Mouse (Mus musculus): ENCODE measurements at regions not wholly inside any gene's neighbourhood (a gene's known extent, or its start where the extent isn't known, plus 50 kb on each side); places are given as distances from the start of the nearest gene placed in this dataset.

- in situ Hi-C loops (cut with MboI; ENCODE audit: unreplicated experiment in 2 of 2): no loop called here
Measured at GRCm38 (mm10) chr16:51457166-51457565, 573.9 kb upstream of the Cblb start.

GRCm38 (mm10) chr16:51475690-51476089 is 555.3 kb upstream of the Cblb start:
- in situ Hi-C loops (cut with MboI; ENCODE audit: unreplicated experiment in 2 of 2): no loop called here

- in situ Hi-C loops (cut with MboI; ENCODE audit: unreplicated experiment in 2 of 2): no loop called here
Measured at GRCm38 (mm10) chr16:51496096-51496495, 534.9 kb upstream of the Cblb start.

- in situ Hi-C loops (cut with MboI; ENCODE audit: unreplicated experiment in 2 of 2): no loop called here
Measured at GRCm38 (mm10) chr16:51497777-51498176, 533.2 kb upstream of the Cblb start.

GRCm38 (mm10) chr16:51517079-51517478 is 513.9 kb upstream of the Cblb start:
- in situ Hi-C loops (cut with MboI; ENCODE audit: unreplicated experiment in 2 of 2): loop anchor here in 1 of 2 experiments (10.0 kb wide), 1 partner anchor 162 kb away; no protein-coding TSS in a partner anchor

- in situ Hi-C loops (cut with MboI; ENCODE audit: unreplicated experiment in 2 of 2): no loop called here
Measured at GRCm38 (mm10) chr16:51520762-51521161, 510.3 kb upstream of the Cblb start.

GRCm38 (mm10) chr16:51521317-51522092 is 509.5 kb upstream of the Cblb start:
- in situ Hi-C loops (cut with MboI; ENCODE audit: unreplicated experiment in 2 of 2): no loop called here

GRCm38 (mm10) chr16:51524023-51524422 is 507.0 kb upstream of the Cblb start:
- in situ Hi-C loops (cut with MboI; ENCODE audit: unreplicated experiment in 2 of 2): no loop called here

- in situ Hi-C loops (cut with MboI; ENCODE audit: unreplicated experiment in 2 of 2): loop anchor here in 1 of 2 experiments (5.0 kb wide), 1 partner anchor 650 kb away; no protein-coding TSS in a partner anchor
Measured at GRCm38 (mm10) chr16:51532496-51532895, 498.5 kb upstream of the Cblb start.

GRCm38 (mm10) chr16:51543769-51544168 is 487.3 kb upstream of the Cblb start:
- in situ Hi-C loops (cut with MboI; ENCODE audit: unreplicated experiment in 2 of 2): no loop called here

GRCm38 (mm10) chr16:51547032-51547431 is 484.0 kb upstream of the Cblb start:
- in situ Hi-C loops (cut with MboI; ENCODE audit: unreplicated experiment in 2 of 2): no loop called here

GRCm38 (mm10) chr16:51562866-51563658 is 468.0 kb upstream of the Cblb start:
- in situ Hi-C loops (cut with MboI; ENCODE audit: unreplicated experiment in 2 of 2): no loop called here

GRCm38 (mm10) chr16:51564064-51564463 is 467.0 kb upstream of the Cblb start:
- in situ Hi-C loops (cut with MboI; ENCODE audit: unreplicated experiment in 2 of 2): no loop called here

- in situ Hi-C loops (cut with MboI; ENCODE audit: unreplicated experiment in 2 of 2): no loop called here
Measured at GRCm38 (mm10) chr16:51577915-51578593, 453.0 kb upstream of the Cblb start.

- in situ Hi-C loops (cut with MboI; ENCODE audit: unreplicated experiment in 2 of 2): no loop called here
Measured at GRCm38 (mm10) chr16:51580525-51580924, 450.5 kb upstream of the Cblb start.

- in situ Hi-C loops (cut with MboI; ENCODE audit: unreplicated experiment in 2 of 2): no loop called here
Measured at GRCm38 (mm10) chr16:51589924-51590397, 441.1 kb upstream of the Cblb start.

- in situ Hi-C loops (cut with MboI; ENCODE audit: unreplicated experiment in 2 of 2): no loop called here
Measured at GRCm38 (mm10) chr16:51617579-51617978, 413.4 kb upstream of the Cblb start.

GRCm38 (mm10) chr16:51646646-51647045 is 384.4 kb upstream of the Cblb start:
- in situ Hi-C loops (cut with MboI; ENCODE audit: unreplicated experiment in 2 of 2): no loop called here

GRCm38 (mm10) chr16:51650100-51650499 is 380.9 kb upstream of the Cblb start:
- in situ Hi-C loops (cut with MboI; ENCODE audit: unreplicated experiment in 2 of 2): no loop called here

- in situ Hi-C loops (cut with MboI; ENCODE audit: unreplicated experiment in 2 of 2): no loop called here
Measured at GRCm38 (mm10) chr16:51650683-51651082, 380.3 kb upstream of the Cblb start.

- in situ Hi-C loops (cut with MboI; ENCODE audit: unreplicated experiment in 2 of 2): no loop called here
Measured at GRCm38 (mm10) chr16:51661693-51662092, 369.3 kb upstream of the Cblb start.

Measured in v-Abl transformed pro-B cells (cell line).